Mouse (Mus musculus) heart, postnatal 10 days (tissue): ENCODE results near the gene Elmo3. TPM values are rescaled to one million over a fixed set of nuclear protein-coding genes. Genes with fewer than 3 reads are reported as not detected.
"Not testable (repeated sequence)": the region's sequence is repeated elsewhere in the genome, so short reads cannot be mapped to it uniquely, and the experiment has no call there.

Experiments
- DNase-seq, 2 experiments: peaks; one replicate each; pipeline ENCODE4 v3.0.0; 2021
- intact Hi-C: fragments of 180-260 bp; cut with DNase I; formaldehyde crosslinking; loops from one replicate; pipeline ENCODE4 v1.15.1; 2025
- total RNA-seq, 2 experiments: library from RNA; stranded (reverse); gene quantifications; 2 replicates each; pipeline ENCODE4 v1.2.3; 2021

Elmo3 gene
- total RNA-seq, 2 experiments from 2014 or later: 1.1 to 1.5 TPM

- DNase-seq: peak in 1 of 2 experiments; percentile 13
- intact Hi-C loops: no loop called here
Observed at GRCm38 (mm10) chr8:105275387-105275786, 30.0 kb upstream of the Elmo3 start.

GRCm38 (mm10) chr8:105275840-105276239, 29.6 kb upstream of the Elmo3 start, which contains the start of gene Nol3:
Nol3 (plus strand) TSS chr8:105276140.
- intact Hi-C loops: no loop called here
- DNase-seq: no peak

- intact Hi-C loops: no loop called here
- DNase-seq: peak; percentile 70 to 76
Observed at GRCm38 (mm10) chr8:105276292-105277120, 28.9 kb upstream of the Elmo3 start.

GRCm38 (mm10) chr8:105278911-105279334, 26.5 kb upstream of the Elmo3 start:
- intact Hi-C loops: no loop called here
- DNase-seq: peak; percentile 86 to 93

GRCm38 (mm10) chr8:105280567-105280966, 24.8 kb upstream of the Elmo3 start:
- intact Hi-C loops: no loop called here
- DNase-seq: no peak

- DNase-seq: no peak
- intact Hi-C loops: no loop called here
Observed at GRCm38 (mm10) chr8:105281821-105282220, 23.6 kb upstream of the Elmo3 start.

GRCm38 (mm10) chr8:105282239-105282638, 23.2 kb upstream of the Elmo3 start:
- no peak for DNase-seq

GRCm38 (mm10) chr8:105283074-105283473, 22.3 kb upstream of the Elmo3 start:
- DNase-seq: peak in 1 of 2 experiments; percentile 57
- intact Hi-C loops: loop anchor here (1.0 kb wide), 1 partner anchor 29 kb away; no protein-coding TSS in a partner anchor

More at GRCm38 (mm10) chr8:105282239-105282638, 23.2 kb upstream of the Elmo3 start:
- intact Hi-C loops: no loop called here

GRCm38 (mm10) chr8:105285514-105285913, 19.9 kb upstream of the Elmo3 start:
- DNase-seq: no peak
- intact Hi-C loops: loop anchor here (5.0 kb wide), 1 partner anchor 628 kb away; no protein-coding TSS in a partner anchor

GRCm38 (mm10) chr8:105286907-105287306, 18.5 kb upstream of the Elmo3 start:
- DNase-seq: no peak
- intact Hi-C loops: loop anchor here (5.0 kb wide), 1 partner anchor 630 kb away; no protein-coding TSS in a partner anchor

- no peak for DNase-seq
- intact Hi-C loops: loop anchor here (2.0 to 5.0 kb wide), 2 partner anchors 19 to 631 kb away; partner anchors contain the start of gene Hsf4
Observed at GRCm38 (mm10) chr8:105288231-105288630, 17.2 kb upstream of the Elmo3 start.

GRCm38 (mm10) chr8:105288958-105289732, 16.3 kb upstream of the Elmo3 start:
- peak; percentile 93 to 96 for DNase-seq
- intact Hi-C loops: loop anchor here (2.0 to 5.0 kb wide), 2 partner anchors 20 to 632 kb away; partner anchors contain the start of gene Hsf4

GRCm38 (mm10) chr8:105289805-105290460, 15.5 kb upstream of the Elmo3 start, which contains the start of gene 4931428F04Rik:
4931428F04Rik (minus strand) TSS chr8:105289864.
- intact Hi-C loops: loop anchor here (2.0 to 5.0 kb wide), 3 partner anchors 21 to 633 kb away; partner anchors contain the start of gene Hsf4
- DNase-seq: peak in 1 of 2 experiments; percentile 62

GRCm38 (mm10) chr8:105290554-105291314, 14.7 kb upstream of the Elmo3 start:
- intact Hi-C loops: loop anchor here (2.0 kb wide), 1 partner anchor 170 kb away; no protein-coding TSS in a partner anchor
- DNase-seq: peak; percentile 92 to 98

GRCm38 (mm10) chr8:105291364-105291763, 14.0 kb upstream of the Elmo3 start:
- not testable (repeated sequence) for DNase-seq
- intact Hi-C loops: loop anchor here (2.0 kb wide), 1 partner anchor 171 kb away; no protein-coding TSS in a partner anchor

GRCm38 (mm10) chr8:105291802-105292201, 13.6 kb upstream of the Elmo3 start:
- intact Hi-C loops: loop anchor here (2.0 kb wide), 1 partner anchor 171 kb away; no protein-coding TSS in a partner anchor
- not testable (repeated sequence) for DNase-seq

GRCm38 (mm10) chr8:105292471-105292870, 12.9 kb upstream of the Elmo3 start:
- DNase-seq: no peak
- intact Hi-C loops: no loop called here

GRCm38 (mm10) chr8:105293405-105293804, 12.0 kb upstream of the Elmo3 start:
- intact Hi-C loops: no loop called here

GRCm38 (mm10) chr8:105294776-105295175, 10.6 kb upstream of the Elmo3 start:
- intact Hi-C loops: no loop called here
- DNase-seq: no peak

More at GRCm38 (mm10) chr8:105293405-105293804, 12.0 kb upstream of the Elmo3 start:
- no peak for DNase-seq
